Mouse (Mus musculus) Patski (cell line): ENCODE measurements around the gene Gm3543. TPM values are rescaled to one million over a fixed set of nuclear protein-coding genes. Genes with fewer than 3 reads are reported as not detected.
"Not testable (repeated sequence)": the region's sequence is repeated elsewhere in the genome, so short reads cannot be mapped to it uniquely, and the experiment has no call there.

Experiments used
- ATAC-seq: fragments of 100-300 bp; one replicate; pipeline ENCODE4 v1.8.0; 2021
- CTCF ChIA-PET: fragments of 350-600 bp; sonication (Branson Sonifier 250); formaldehyde crosslinking; loops from one replicate; lab custom pipeline; 2022; ENCODE audit warnings: inconsistent platforms; lab: Charles Lee
- POLR2A ChIA-PET: fragments of 350-600 bp; sonication (Branson Sonifier 250); formaldehyde crosslinking; loops from one replicate; lab custom pipeline; 2022; ENCODE audit warnings: antibody characterized with exemption, inconsistent platforms; lab: Charles Lee
- DNase-seq: peaks from one replicate; pipeline ENCODE4 v3.0.0-alpha.2; 2011; ENCODE audit warnings: low read depth, low spot score
- H3K27me3 ChIP-seq: fragments of 371-371 bp; one replicate; pipeline ENCODE4 v1.5.1; 2021
- in situ Hi-C: fragments of 300-500 bp; cut with MboI; formaldehyde crosslinking; loops from 3 replicates; pipeline ENCODE4 v1.11.1; 2018; ENCODE audit warnings: low pct_unique_long_range_greater_than_20kb, mixed read lengths
- polyA plus RNA-seq: library from polyadenylated mRNA; unstranded; gene quantifications from one replicate; pipeline ENCODE4 v1.2.3, GENCODE M21; 2021

Gm3543 gene
- polyA plus RNA-seq, result not detected

DNA sequence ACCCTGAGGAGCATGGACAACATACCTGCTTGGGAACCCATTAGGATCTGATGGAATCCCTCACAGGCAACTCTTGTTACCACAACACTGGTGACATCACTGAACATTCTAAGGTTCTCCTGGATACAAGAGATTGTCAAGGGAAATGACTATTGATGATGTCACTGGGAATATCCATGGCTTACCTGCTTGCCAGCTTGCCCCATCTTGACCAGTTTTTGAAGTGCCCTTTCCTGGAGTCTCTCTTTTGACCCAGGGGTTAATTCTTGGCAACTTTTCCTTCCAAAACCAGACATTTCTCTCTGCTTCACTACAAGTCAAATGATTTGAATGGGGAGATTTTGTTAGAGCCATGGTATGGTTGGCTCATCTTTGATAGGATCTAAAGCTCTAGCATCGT lies at the start of gene Gm3543:
TSS of gene Gm3543 (minus strand) at position 101 of the 400 bp plus-strand sequence.
- CTCF ChIA-PET, H3K27me3 ChIP-seq, ATAC-seq, DNase-seq, POLR2A ChIA-PET, in situ Hi-C loops: not testable (repeated sequence)

DNA sequence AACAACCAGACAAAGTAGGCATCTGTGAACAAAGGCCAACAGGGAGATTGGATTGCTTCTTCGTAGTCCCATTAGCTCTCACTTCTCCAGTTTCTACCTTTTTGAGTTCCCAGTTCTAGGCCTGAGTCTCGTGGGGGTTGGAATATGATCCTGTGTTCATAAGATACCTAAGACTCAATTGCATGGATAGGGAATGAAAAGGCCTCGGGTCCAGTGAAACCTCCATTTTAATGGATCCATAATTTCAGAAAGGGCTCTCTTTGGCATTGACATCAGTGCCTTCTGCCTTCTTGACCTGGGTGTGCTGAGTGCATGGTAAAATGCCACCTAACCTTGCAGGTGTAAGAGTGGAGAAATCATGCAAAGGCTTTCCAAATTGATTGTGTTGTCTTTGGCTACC lies 14.5 kb downstream of the Gm3543 start:
- in situ Hi-C loops, CTCF ChIA-PET, POLR2A ChIA-PET, H3K27me3 ChIP-seq, DNase-seq, ATAC-seq: not testable (repeated sequence)

DNA sequence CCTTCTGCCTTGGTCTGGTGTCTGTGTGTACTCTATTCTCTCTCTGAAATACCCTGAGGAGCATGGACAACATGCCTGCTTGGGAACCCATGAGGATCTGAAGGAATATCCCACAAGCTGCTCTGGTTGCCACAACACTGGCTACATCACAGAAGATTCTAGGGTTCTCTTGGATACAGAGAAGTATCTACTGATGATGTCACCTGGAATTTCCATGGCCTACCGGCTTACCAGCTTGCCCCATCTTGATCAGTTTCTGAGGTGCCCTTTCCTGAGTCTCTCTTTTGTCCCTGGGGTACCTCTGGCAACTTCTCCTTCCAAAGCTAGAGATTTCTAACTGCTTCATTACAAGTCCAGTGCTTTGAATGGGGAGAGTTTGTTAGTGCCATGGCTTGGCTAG lies 15.3 kb downstream of the Gm3543 start, which contains the start of gene Gm6401:
TSS of gene Gm6401 (minus strand) at position 101 of the 400 bp plus-strand sequence.
- ATAC-seq, DNase-seq, in situ Hi-C loops, CTCF ChIA-PET, POLR2A ChIA-PET, H3K27me3 ChIP-seq: not testable (repeated sequence)

DNA sequence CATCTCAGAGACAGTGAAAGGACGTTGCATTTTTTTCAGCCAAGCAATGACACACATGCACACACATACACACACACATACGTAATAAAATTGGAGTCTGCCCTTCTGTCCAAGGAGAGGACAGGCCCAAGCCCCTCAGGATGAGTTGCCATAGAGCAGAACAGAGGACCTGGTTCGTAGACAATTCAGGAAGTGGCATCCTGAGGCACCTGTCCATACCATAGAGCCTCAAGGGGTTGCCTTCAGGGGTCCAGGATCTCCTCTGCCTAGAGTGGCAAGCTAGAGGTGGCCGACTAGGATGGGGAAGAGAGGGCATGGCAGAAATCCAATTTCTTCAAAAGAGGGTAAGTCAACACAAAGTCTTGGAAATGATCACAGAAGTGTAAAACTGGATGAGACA lies 19.0 kb downstream of the Gm3543 start:
- ATAC-seq, CTCF ChIA-PET, DNase-seq, POLR2A ChIA-PET, H3K27me3 ChIP-seq, in situ Hi-C loops: not testable (repeated sequence)

DNA sequence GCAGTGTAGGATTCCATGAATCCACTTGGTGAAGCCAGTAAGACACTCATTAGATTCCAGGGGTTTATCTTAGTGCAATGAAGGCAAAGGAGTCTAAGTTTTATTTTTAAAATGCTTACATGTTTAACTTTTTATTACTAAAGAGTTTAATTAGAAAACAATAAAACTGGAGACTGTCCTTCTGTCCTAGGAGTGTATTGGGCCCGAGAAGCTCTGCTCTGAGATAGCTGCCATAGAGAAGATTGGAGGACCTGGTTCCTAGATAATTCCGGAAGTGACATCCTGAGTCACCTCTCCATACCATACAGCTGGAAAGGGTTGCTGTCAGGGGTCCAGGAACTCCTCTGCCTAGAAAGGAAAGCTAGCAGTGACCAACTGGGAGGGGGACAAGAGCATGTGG lies 39.4 kb downstream of the Gm3543 start, which contains the start of gene 1700024B05Rik:
TSS of gene 1700024B05Rik (plus strand) at position 301 of the 400 bp plus-strand sequence.
- CTCF ChIA-PET, H3K27me3 ChIP-seq, in situ Hi-C loops, ATAC-seq, DNase-seq, POLR2A ChIA-PET: not testable (repeated sequence)

Other genes with a start within 250 kb of the Gm3543 start
- not detected for gene Gm7929, start 232.7 kb downstream of the Gm3543 start, polyA plus RNA-seq
- gene Gm47189, start 210.9 kb downstream of the Gm3543 start, polyA plus RNA-seq, result not detected
- not detected for gene Gm7980, start 76.0 kb downstream of the Gm3543 start, polyA plus RNA-seq
- not detected for gene 1700049E17Rik1, start 58.4 kb downstream of the Gm3543 start, polyA plus RNA-seq
- not detected for gene 1700024B05Rik, start 39.3 kb downstream of the Gm3543 start, polyA plus RNA-seq
- gene Gm6401, start 15.4 kb downstream of the Gm3543 start, polyA plus RNA-seq, result not detected
- gene Gm7951, start 134.0 kb upstream of the Gm3543 start, polyA plus RNA-seq, result not detected
- gene Gm17027, start 179.3 kb upstream of the Gm3543 start, polyA plus RNA-seq, result not detected
- gene Gm3573, start 207.5 kb upstream of the Gm3543 start, polyA plus RNA-seq, result not detected